Mouse (Mus musculus): ENCODE data around the gene Ocm. TPM values are rescaled to one million over a fixed set of nuclear protein-coding genes. Genes with fewer than 3 reads are reported as not detected.

Ocm gene
- polyA plus RNA-seq, 1 experiment from 2014 or later, result not detected

GRCm38 (mm10) chr5:143980858-143981257 is 45.6 kb downstream of the Ocm start:
- no peaks in the 10 kb centered on the region for H3K9me3 ChIP-seq
- 15% methylated on average over 9 of the region's 9 CpGs for WGBS
- H3K27ac ChIP-seq, result no peak overlapping the region
- ATAC-seq (ENCODE audit: insufficient number of reproducible peaks, insufficient read depth, low FRiP score, low TSS enrichment, low read depth), result no peak
- H3K27me3 ChIP-seq, result no peaks in the 10 kb centered on the region
- peaks cover 27% of the 10 kb centered on the region for H3K36me3 ChIP-seq
- peak overlapping the region; percentile 22 for H3K4me2 ChIP-seq
- H3K9ac ChIP-seq (replicated peaks), result no peak overlapping the region
- no peak overlapping the region for H3K4me3 ChIP-seq (replicated peaks)
- H3K4me1 ChIP-seq (replicated peaks), result peaks cover 10% of the 10 kb centered on the region

DNA sequence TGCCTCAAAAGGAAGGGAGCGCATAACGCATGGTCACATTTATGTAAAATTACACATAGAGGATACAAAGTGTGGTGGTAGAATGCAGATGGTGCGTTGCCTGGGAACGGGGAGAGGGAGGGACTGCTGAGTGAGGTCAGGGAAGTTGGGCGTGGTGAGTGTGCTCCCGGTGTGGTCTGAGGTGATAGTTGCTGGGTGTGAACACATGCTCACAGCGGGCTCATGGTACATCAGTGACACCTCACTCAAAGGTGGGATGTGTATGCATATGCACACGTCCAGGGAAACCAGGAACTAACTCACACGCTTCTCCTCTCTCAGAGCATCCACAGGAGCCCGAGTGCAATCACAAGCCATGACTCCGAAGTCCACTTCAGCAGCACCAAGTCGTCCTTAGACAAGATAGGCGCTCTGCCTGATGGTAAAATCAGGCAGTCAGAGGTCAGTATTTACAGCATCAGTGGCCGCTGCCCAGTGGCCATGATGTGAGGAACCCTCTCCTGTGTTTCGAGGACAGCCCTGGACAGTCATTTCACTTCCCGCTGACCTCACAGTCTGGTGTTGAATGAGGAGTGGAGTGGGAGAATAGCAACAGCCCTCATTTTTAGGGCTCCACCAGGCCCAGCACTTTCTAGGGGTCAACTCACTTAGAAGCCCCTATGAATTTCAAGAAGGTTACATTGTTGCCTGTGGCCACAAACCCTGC is 49.6 kb downstream of the Ocm start:
- WGBS, result 71% methylated on average over 16 of the region's 16 CpGs

DNA sequence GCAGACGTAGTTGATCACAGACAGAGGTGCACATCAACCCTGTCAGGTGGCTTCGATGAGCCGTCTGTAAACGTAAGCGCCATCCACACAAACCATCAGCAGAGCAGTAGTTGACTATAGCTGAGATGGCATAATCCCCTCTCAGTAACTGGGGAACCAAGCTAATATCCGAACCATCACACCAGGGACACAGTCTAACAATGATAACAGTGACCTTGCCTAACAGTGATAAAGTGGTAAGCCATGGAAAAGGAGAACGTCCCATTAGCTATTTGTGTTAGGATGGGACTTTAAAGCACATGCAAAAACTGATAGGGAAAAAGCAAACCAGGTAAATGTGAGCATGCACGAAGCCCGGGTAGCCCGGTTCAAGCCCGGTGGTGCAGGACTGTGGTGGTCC is 50.2 kb downstream of the Ocm start:
- no peak for ATAC-seq (ENCODE audit: insufficient number of reproducible peaks, insufficient read depth, low FRiP score, low TSS enrichment, low read depth)
- Histone ChIP-seq H3K4me3 (replicated peaks) (no peak overlapping the region), H3K9me3 (no peaks in the 10 kb centered on the region), H3K27ac (no peak overlapping the region), H3K9ac (replicated peaks) (no peak overlapping the region), H3K4me1 (replicated peaks) (peaks cover 10% of the 10 kb centered on the region), H3K27me3 (no peaks in the 10 kb centered on the region), H3K36me3 (no peaks in the 10 kb centered on the region), H3K4me2 (no peak overlapping the region)
- WGBS, result 89% methylated on average over 11 of the region's 11 CpGs

More for the DNA sequence above, 49.6 kb downstream of the Ocm start:
- no peaks in the 10 kb centered on the region for H3K9me3 ChIP-seq
- ATAC-seq (ENCODE audit: insufficient number of reproducible peaks, insufficient read depth, low FRiP score, low TSS enrichment, low read depth), result no peak
- no peaks in the 10 kb centered on the region for H3K36me3 ChIP-seq
- H3K27me3 ChIP-seq, result no peaks in the 10 kb centered on the region
- no peak overlapping the region for H3K4me3 ChIP-seq (replicated peaks)
- peaks cover 10% of the 10 kb centered on the region for H3K4me1 ChIP-seq (replicated peaks)
- no peak overlapping the region for H3K9ac ChIP-seq (replicated peaks)
- no peak overlapping the region for H3K27ac ChIP-seq
- H3K4me2 ChIP-seq, result no peak overlapping the region

DNA sequence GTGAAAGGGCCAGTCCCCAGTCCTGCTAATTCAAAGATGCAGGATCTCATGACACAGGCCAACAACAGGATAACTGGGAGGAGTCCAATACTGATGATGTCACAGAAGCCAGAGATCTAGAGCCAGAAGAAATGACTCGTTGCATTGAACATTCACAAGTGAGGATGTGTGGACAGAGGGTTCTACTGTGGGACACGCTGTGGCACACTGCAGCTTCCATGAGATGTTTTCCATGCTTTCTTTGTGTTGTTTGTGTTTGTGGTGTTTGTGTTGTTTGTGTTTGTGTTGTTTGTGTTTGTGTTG is 50.9 kb downstream of the Ocm start:
- Histone ChIP-seq H3K9ac (replicated peaks) (no peak overlapping the region), H3K27ac (no peak overlapping the region), H3K4me1 (replicated peaks) (peaks cover 4% of the 10 kb centered on the region; the same call in 1 of the 2 replicates), H3K9me3 (no peaks in the 10 kb centered on the region), H3K4me2 (no peak overlapping the region), H3K27me3 (no peaks in the 10 kb centered on the region), H3K4me3 (replicated peaks) (no peak overlapping the region), H3K36me3 (no peaks in the 10 kb centered on the region)
- no peak for ATAC-seq (ENCODE audit: insufficient number of reproducible peaks, insufficient read depth, low FRiP score, low TSS enrichment, low read depth)
- 76% methylated on average over 2 of the region's 2 CpGs for WGBS

DNA sequence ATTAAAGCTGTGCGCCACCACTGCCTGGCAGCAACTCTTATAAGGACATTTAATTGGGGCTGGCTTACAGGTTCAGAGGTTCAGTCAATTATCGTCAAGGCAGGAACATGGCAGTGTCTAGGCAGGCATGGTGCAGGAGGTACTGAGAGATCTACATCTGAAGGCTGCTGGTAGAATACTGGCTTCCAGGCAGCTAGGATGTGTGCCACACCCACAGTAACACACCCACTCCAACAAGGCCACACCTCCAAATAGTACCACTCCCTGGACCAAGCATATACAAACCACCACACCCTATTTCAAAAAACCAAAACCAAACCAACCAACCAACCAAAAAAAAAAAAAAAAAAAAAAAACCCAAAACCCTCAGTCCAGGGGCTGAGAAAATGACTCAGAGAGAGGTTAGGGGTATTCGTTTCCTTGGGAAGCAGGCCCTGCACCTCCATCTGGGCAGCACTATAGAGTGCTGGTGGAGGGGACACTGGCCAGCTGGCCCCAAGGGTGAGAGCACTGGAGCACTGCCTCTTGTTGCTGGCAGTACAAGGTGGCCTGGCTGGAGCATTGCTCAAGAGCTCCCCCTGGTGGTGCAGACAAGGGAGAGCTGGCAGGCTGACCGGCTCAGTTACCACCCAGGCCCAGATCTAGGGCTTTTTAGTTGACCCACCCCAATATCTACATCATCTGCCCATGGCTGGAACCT is 51.4 kb downstream of the Ocm start:
- Histone ChIP-seq H3K27me3 (no peaks in the 10 kb centered on the region), H3K4me1 (replicated peaks) (no peaks in the 10 kb centered on the region), H3K9me3 (no peaks in the 10 kb centered on the region), H3K4me3 (replicated peaks) (no peak overlapping the region), H3K9ac (replicated peaks) (no peak overlapping the region), H3K36me3 (no peaks in the 10 kb centered on the region), H3K4me2 (no peak overlapping the region), H3K27ac (no peak overlapping the region)
- WGBS, result 48% methylated on average over 4 of the region's 4 CpGs
- peak; percentile 57; the same call in 1 of the 2 replicates for ATAC-seq (ENCODE audit: insufficient number of reproducible peaks, insufficient read depth, low FRiP score, low TSS enrichment, low read depth)

DNA sequence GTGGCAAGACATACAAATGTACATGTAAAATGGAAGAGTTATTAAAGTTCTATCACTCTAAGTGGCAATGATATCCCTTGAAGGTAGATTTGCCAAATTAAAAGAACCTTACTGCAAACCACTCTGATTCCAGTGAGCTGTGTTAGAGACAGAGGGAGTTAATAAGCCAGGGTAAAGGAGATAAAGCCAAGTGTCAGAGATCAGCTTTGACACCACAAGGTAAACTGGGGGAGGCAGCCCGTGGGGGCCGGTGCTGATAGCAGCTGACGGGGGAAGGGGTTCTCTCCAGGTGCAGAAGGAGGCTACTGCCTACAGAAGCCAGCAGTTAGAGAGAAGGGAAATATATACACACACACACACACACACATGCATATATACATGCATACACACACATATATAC is 53.8 kb downstream of the Ocm start:
- Histone ChIP-seq H3K36me3 (no peaks in the 10 kb centered on the region), H3K4me3 (replicated peaks) (no peak overlapping the region), H3K27ac (no peak overlapping the region), H3K4me2 (no peak overlapping the region), H3K9ac (replicated peaks) (no peak overlapping the region), H3K27me3 (no peaks in the 10 kb centered on the region), H3K4me1 (replicated peaks) (no peaks in the 10 kb centered on the region), H3K9me3 (no peaks in the 10 kb centered on the region)
- no peak for ATAC-seq (ENCODE audit: insufficient number of reproducible peaks, insufficient read depth, low FRiP score, low TSS enrichment, low read depth)
- WGBS, result 71% methylated on average over 3 of the region's 3 CpGs

Other genes with a start within 250 kb of the Ocm start
- gene Eif2ak1, start 208.9 kb downstream of the Ocm start, polyA plus RNA-seq (2016; fragmentation: Nextera tagmentation; extraction: Ambion mirVana), result 47.2 and 49.5 TPM in 2 replicates
- gene Ankrd61, start 129.0 kb downstream of the Ocm start, polyA plus RNA-seq (2016; fragmentation: Nextera tagmentation; extraction: Ambion mirVana), result 0.38 and 0.44 TPM in 2 replicates
- gene Aimp2, start 116.8 kb downstream of the Ocm start, polyA plus RNA-seq (2016; fragmentation: Nextera tagmentation; extraction: Ambion mirVana), result 98.0 and 102 TPM in 2 replicates
- 38.0 and 41.6 TPM in 2 replicates for gene Pms2, start 116.7 kb downstream of the Ocm start, polyA plus RNA-seq (2016; fragmentation: Nextera tagmentation; extraction: Ambion mirVana)
- gene Gm42421, start 98.5 kb downstream of the Ocm start, polyA plus RNA-seq (2016; fragmentation: Nextera tagmentation; extraction: Ambion mirVana), result 1.0 and 1.1 TPM in 2 replicates
- 0.87 and 1.3 TPM in 2 replicates for gene Rsph10b, start 93.6 kb downstream of the Ocm start, polyA plus RNA-seq (2016; fragmentation: Nextera tagmentation; extraction: Ambion mirVana)
- 97.7 and 104 TPM in 2 replicates for gene Ccz1, start 11.8 kb downstream of the Ocm start, polyA plus RNA-seq (2016; fragmentation: Nextera tagmentation; extraction: Ambion mirVana)
- gene Lmtk2, start 73.8 kb upstream of the Ocm start, polyA plus RNA-seq (2016; fragmentation: Nextera tagmentation; extraction: Ambion mirVana), result 5.3 and 5.7 TPM in 2 replicates
- 0.05 and 0.15 TPM in 2 replicates for gene Bhlha15, start 163.6 kb upstream of the Ocm start, polyA plus RNA-seq (2016; fragmentation: Nextera tagmentation; extraction: Ambion mirVana)
- gene Tecpr1, start 196.9 kb upstream of the Ocm start, polyA plus RNA-seq (2016; fragmentation: Nextera tagmentation; extraction: Ambion mirVana), result 22.1 and 24.3 TPM in 2 replicates
- 143 and 148 TPM in 2 replicates for gene Bri3, start 217.8 kb upstream of the Ocm start, polyA plus RNA-seq (2016; fragmentation: Nextera tagmentation; extraction: Ambion mirVana)